Mouse (Mus musculus): ENCODE results near the gene Smtnl1.

The Smtnl1 gene

GRCm38 (mm10) chr2:84798493-84798921 is 23.9 kb downstream of the Smtnl1 start, which contains the start of gene Ube2l6:
Ube2l6 (plus strand) TSS chr2:84798828.
- DNase-seq (ENCODE audit: low read depth in 2 of 2, low spot score in 2 of 2) = peak in 1 of 2 experiments; percentile 24

- DNase-seq (ENCODE audit: low read depth in 2 of 2, low spot score in 2 of 2) = peak; percentile 40 to 55
These were observed 24.5 kb downstream of the Smtnl1 start for GRCm38 (mm10) chr2:84797833-84798492.

- DNase-seq (ENCODE audit: low read depth in 2 of 2, low spot score in 2 of 2) = no peak
These were observed 28.6 kb downstream of the Smtnl1 start for GRCm38 (mm10) chr2:84793871-84794270.

- DNase-seq (ENCODE audit: low read depth in 2 of 2, low spot score in 2 of 2) = no peak
These were observed 29.3 kb downstream of the Smtnl1 start for GRCm38 (mm10) chr2:84793154-84793553.

GRCm38 (mm10) chr2:84792516-84792915 is 29.9 kb downstream of the Smtnl1 start:
- no peak for DNase-seq (ENCODE audit: low read depth in 2 of 2, low spot score in 2 of 2)

GRCm38 (mm10) chr2:84790418-84790817 is 32.0 kb downstream of the Smtnl1 start:
- DNase-seq (ENCODE audit: low read depth in 2 of 2, low spot score in 2 of 2) = no peak

GRCm38 (mm10) chr2:84788316-84788715 is 34.1 kb downstream of the Smtnl1 start:
- no peak for DNase-seq (ENCODE audit: low read depth in 2 of 2, low spot score in 2 of 2)

GRCm38 (mm10) chr2:84783840-84784566 is 38.4 kb downstream of the Smtnl1 start:
- no peak for DNase-seq (ENCODE audit: low read depth in 2 of 2, low spot score in 2 of 2)

- no peak for DNase-seq (ENCODE audit: low read depth in 2 of 2, low spot score in 2 of 2)
These were observed 39.1 kb downstream of the Smtnl1 start for GRCm38 (mm10) chr2:84783315-84783714.

- DNase-seq (ENCODE audit: low read depth in 2 of 2, low spot score in 2 of 2) = peak; percentile 67 to 74
These were observed 43.2 kb downstream of the Smtnl1 start for GRCm38 (mm10) chr2:84779210-84779609.

- no peak for DNase-seq (ENCODE audit: low read depth in 2 of 2, low spot score in 2 of 2)
These were observed 44.7 kb downstream of the Smtnl1 start for GRCm38 (mm10) chr2:84777706-84778105.

- DNase-seq (ENCODE audit: low read depth in 2 of 2, low spot score in 2 of 2) = no peak
These were observed 46.8 kb downstream of the Smtnl1 start for GRCm38 (mm10) chr2:84775665-84776064.

GRCm38 (mm10) chr2:84775241-84775640 is 47.2 kb downstream of the Smtnl1 start, which contains the start of gene Serping1:
Serping1 (minus strand) TSS chr2:84775444.
- DNase-seq (ENCODE audit: low read depth in 2 of 2, low spot score in 2 of 2) = no peak

GRCm38 (mm10) chr2:84774751-84775150 is 47.7 kb downstream of the Smtnl1 start:
- DNase-seq (ENCODE audit: low read depth in 2 of 2, low spot score in 2 of 2) = no peak

- DNase-seq (ENCODE audit: low read depth in 2 of 2, low spot score in 2 of 2) = no peak
These were observed 49.3 kb downstream of the Smtnl1 start for GRCm38 (mm10) chr2:84773195-84773594.

GRCm38 (mm10) chr2:84772454-84772853 is 50.0 kb downstream of the Smtnl1 start:
- DNase-seq (ENCODE audit: low read depth in 2 of 2, low spot score in 2 of 2) = no peak

GRCm38 (mm10) chr2:84770501-84770900 is 52.0 kb downstream of the Smtnl1 start:
- DNase-seq (ENCODE audit: low read depth in 2 of 2, low spot score in 2 of 2) = no peak

- DNase-seq (ENCODE audit: low read depth in 2 of 2, low spot score in 2 of 2) = no peak
These were observed 59.6 kb downstream of the Smtnl1 start for GRCm38 (mm10) chr2:84762818-84763217.

GRCm38 (mm10) chr2:84762295-84762694 is 60.2 kb downstream of the Smtnl1 start:
- no peak for DNase-seq (ENCODE audit: low read depth in 2 of 2, low spot score in 2 of 2)

- DNase-seq (ENCODE audit: low read depth in 2 of 2, low spot score in 2 of 2) = no peak
These were observed 60.6 kb downstream of the Smtnl1 start for GRCm38 (mm10) chr2:84761840-84762239.

GRCm38 (mm10) chr2:84761309-84761708 is 61.1 kb downstream of the Smtnl1 start:
- no peak for DNase-seq (ENCODE audit: low read depth in 2 of 2, low spot score in 2 of 2)
